Mouse (Mus musculus): Measurements from ENCODE around the gene Gm13277.
"Not testable (repeated sequence)": the region's sequence is repeated elsewhere in the genome, so short reads cannot be mapped to it uniquely, and the experiment has no call there.

Gm13277 gene

GRCm38 (mm10) chr4:88763384-88764018, 24.9 kb upstream of the Gm13277 start:
- DNase-seq (ENCODE audit: low read depth, low spot score) = peak; percentile 68
- not testable (repeated sequence) for H3K36me3 ChIP-seq (ENCODE audit: control insufficient read depth, insufficient read depth, low read length, poor library complexity, severe bottlenecking); H3K27me3 ChIP-seq (ENCODE audit: control insufficient read depth, insufficient read depth, low read length, poor library complexity, severe bottlenecking)

GRCm38 (mm10) chr4:88773534-88773933, 14.9 kb upstream of the Gm13277 start, which contains the start of gene Gm13290:
Gm13290 (plus strand) TSS chr4:88773834.
- H3K27me3 ChIP-seq (ENCODE audit: control insufficient read depth, insufficient read depth, low read length, poor library complexity, severe bottlenecking); H3K36me3 ChIP-seq (ENCODE audit: control insufficient read depth, insufficient read depth, low read length, poor library complexity, severe bottlenecking); DNase-seq (ENCODE audit: low read depth, low spot score): not testable (repeated sequence)

- not testable (repeated sequence) for H3K27me3 ChIP-seq (ENCODE audit: control insufficient read depth, insufficient read depth, low read length, poor library complexity, severe bottlenecking); DNase-seq (ENCODE audit: low read depth, low spot score); H3K36me3 ChIP-seq (ENCODE audit: control insufficient read depth, insufficient read depth, low read length, poor library complexity, severe bottlenecking)
These were observed 11.8 kb upstream of the Gm13277 start, which contains the start of gene Gm13289 for GRCm38 (mm10) chr4:88776622-88777021. Gm13289 (plus strand) TSS chr4:88776922.

- H3K36me3 ChIP-seq (ENCODE audit: control insufficient read depth, insufficient read depth, low read length, poor library complexity, severe bottlenecking); H3K27me3 ChIP-seq (ENCODE audit: control insufficient read depth, insufficient read depth, low read length, poor library complexity, severe bottlenecking); DNase-seq (ENCODE audit: low read depth, low spot score): not testable (repeated sequence)
These were observed 8.9 kb upstream of the Gm13277 start, which contains the start of gene Gm13272 for GRCm38 (mm10) chr4:88779550-88779949. Gm13272 (plus strand) TSS chr4:88779850.

- DNase-seq (ENCODE audit: low read depth, low spot score); H3K36me3 ChIP-seq (ENCODE audit: control insufficient read depth, insufficient read depth, low read length, poor library complexity, severe bottlenecking); H3K27me3 ChIP-seq (ENCODE audit: control insufficient read depth, insufficient read depth, low read length, poor library complexity, severe bottlenecking): not testable (repeated sequence)
These were observed 8.1 kb upstream of the Gm13277 start for GRCm38 (mm10) chr4:88780320-88780719.

- DNase-seq (ENCODE audit: low read depth, low spot score); H3K36me3 ChIP-seq (ENCODE audit: control insufficient read depth, insufficient read depth, low read length, poor library complexity, severe bottlenecking); H3K27me3 ChIP-seq (ENCODE audit: control insufficient read depth, insufficient read depth, low read length, poor library complexity, severe bottlenecking): not testable (repeated sequence)
These were observed 6.6 kb upstream of the Gm13277 start, which contains the start of gene Ifnz for GRCm38 (mm10) chr4:88781831-88782230. Ifnz (plus strand) TSS chr4:88782131.

GRCm38 (mm10) chr4:88782335-88782734, 6.1 kb upstream of the Gm13277 start:
- H3K27me3 ChIP-seq (ENCODE audit: control insufficient read depth, insufficient read depth, low read length, poor library complexity, severe bottlenecking); DNase-seq (ENCODE audit: low read depth, low spot score); H3K36me3 ChIP-seq (ENCODE audit: control insufficient read depth, insufficient read depth, low read length, poor library complexity, severe bottlenecking): not testable (repeated sequence)

GRCm38 (mm10) chr4:88785409-88785808, 3.0 kb upstream of the Gm13277 start, which contains the start of gene Gm13276:
Gm13276 (plus strand) TSS chr4:88785709.
- not testable (repeated sequence) for H3K27me3 ChIP-seq (ENCODE audit: control insufficient read depth, insufficient read depth, low read length, poor library complexity, severe bottlenecking); H3K36me3 ChIP-seq (ENCODE audit: control insufficient read depth, insufficient read depth, low read length, poor library complexity, severe bottlenecking); DNase-seq (ENCODE audit: low read depth, low spot score)

- H3K36me3 ChIP-seq (ENCODE audit: control insufficient read depth, insufficient read depth, low read length, poor library complexity, severe bottlenecking); DNase-seq (ENCODE audit: low read depth, low spot score); H3K27me3 ChIP-seq (ENCODE audit: control insufficient read depth, insufficient read depth, low read length, poor library complexity, severe bottlenecking): not testable (repeated sequence)
These were observed 2.8 kb downstream of the Gm13277 start, which contains the start of gene Gm13278 for GRCm38 (mm10) chr4:88791250-88791649. Gm13278 (plus strand) TSS chr4:88791550.

GRCm38 (mm10) chr4:88793936-88794675, 5.7 kb downstream of the Gm13277 start, which contains the start of gene Gm13275:
Gm13275 (plus strand) TSS chr4:88794487.
- H3K27me3 ChIP-seq (ENCODE audit: control insufficient read depth, insufficient read depth, low read length, poor library complexity, severe bottlenecking); DNase-seq (ENCODE audit: low read depth, low spot score); H3K36me3 ChIP-seq (ENCODE audit: control insufficient read depth, insufficient read depth, low read length, poor library complexity, severe bottlenecking): not testable (repeated sequence)

GRCm38 (mm10) chr4:88797097-88797496, 8.7 kb downstream of the Gm13277 start, which contains the start of gene Gm13279:
Gm13279 (plus strand) TSS chr4:88797397.
- not testable (repeated sequence) for H3K36me3 ChIP-seq (ENCODE audit: control insufficient read depth, insufficient read depth, low read length, poor library complexity, severe bottlenecking); DNase-seq (ENCODE audit: low read depth, low spot score); H3K27me3 ChIP-seq (ENCODE audit: control insufficient read depth, insufficient read depth, low read length, poor library complexity, severe bottlenecking)

GRCm38 (mm10) chr4:88799365-88799764, 10.9 kb downstream of the Gm13277 start, which contains the start of gene Gm13285:
Gm13285 (plus strand) TSS chr4:88799665.
- H3K27me3 ChIP-seq (ENCODE audit: control insufficient read depth, insufficient read depth, low read length, poor library complexity, severe bottlenecking); H3K36me3 ChIP-seq (ENCODE audit: control insufficient read depth, insufficient read depth, low read length, poor library complexity, severe bottlenecking); DNase-seq (ENCODE audit: low read depth, low spot score): not testable (repeated sequence)

GRCm38 (mm10) chr4:88802954-88803353, 14.5 kb downstream of the Gm13277 start, which contains the start of gene Gm13287:
Gm13287 (plus strand) TSS chr4:88803254.
- not testable (repeated sequence) for DNase-seq (ENCODE audit: low read depth, low spot score); H3K36me3 ChIP-seq (ENCODE audit: control insufficient read depth, insufficient read depth, low read length, poor library complexity, severe bottlenecking); H3K27me3 ChIP-seq (ENCODE audit: control insufficient read depth, insufficient read depth, low read length, poor library complexity, severe bottlenecking)

- not testable (repeated sequence) for H3K27me3 ChIP-seq (ENCODE audit: control insufficient read depth, insufficient read depth, low read length, poor library complexity, severe bottlenecking); DNase-seq (ENCODE audit: low read depth, low spot score); H3K36me3 ChIP-seq (ENCODE audit: control insufficient read depth, insufficient read depth, low read length, poor library complexity, severe bottlenecking)
These were observed 16.8 kb downstream of the Gm13277 start, which contains the start of gene Gm13288 for GRCm38 (mm10) chr4:88805231-88805630. Gm13288 (plus strand) TSS chr4:88805531.

- not testable (repeated sequence) for H3K27me3 ChIP-seq (ENCODE audit: control insufficient read depth, insufficient read depth, low read length, poor library complexity, severe bottlenecking); H3K36me3 ChIP-seq (ENCODE audit: control insufficient read depth, insufficient read depth, low read length, poor library complexity, severe bottlenecking); DNase-seq (ENCODE audit: low read depth, low spot score)
These were observed 17.3 kb downstream of the Gm13277 start for GRCm38 (mm10) chr4:88805761-88806160.

All from splenic B cell, adult 2 months (primary cell).